Mouse (Mus musculus) CH12.LX (cell line): ENCODE measurements at regions not wholly inside any gene's neighbourhood (a gene's known extent, or its start where the extent isn't known, plus 50 kb on each side); places are given as distances from the start of the nearest gene placed in this dataset.

ENCODE experiments used
- CTCF ChIP-seq, 2 experiments: IDR thresholded peaks in 1 of 2; conservative IDR thresholded peaks in 1 of 2; 2 replicates each; pipeline ENCODE4 v1.5.1; 2011 to 2012; ENCODE audit warnings: low read depth in 2 of 2, low read length in 2 of 2, improper control_type of control experiment in 1 of 2, inconsistent platforms in 1 of 2, mild to moderate bottlenecking in 1 of 2, moderate library complexity in 1 of 2
- EP300 ChIP-seq: IDR thresholded peaks from 2 replicates; pipeline ENCODE4 v1.6.1; 2011; ENCODE audit warnings: low read length, improper control_type of control experiment
- ETS1 ChIP-seq: conservative IDR thresholded peaks from 2 replicates; pipeline ENCODE4 v1.6.1; 2012; ENCODE audit warnings: low read depth, mild to moderate bottlenecking, inconsistent platforms, low read length, improper control_type of control experiment, moderate library complexity
- MAFK ChIP-seq: IDR thresholded peaks from 2 replicates; pipeline ENCODE4 v1.6.1; 2011; ENCODE audit warnings: low read length, improper control_type of control experiment; ENCODE audit not compliant: insufficient replicate concordance
- MEF2A ChIP-seq: IDR thresholded peaks from 2 replicates; pipeline ENCODE4 v1.6.1; 2014; ENCODE audit warnings: low read depth, mild to moderate bottlenecking, inconsistent platforms, low read length, improper control_type of control experiment, borderline replicate concordance
- NRF1 ChIP-seq: IDR thresholded peaks from 2 replicates; pipeline ENCODE4 v1.6.1; 2014; ENCODE audit warnings: low read depth, mild to moderate bottlenecking, inconsistent platforms, low read length, improper control_type of control experiment, moderate library complexity
- PAX5 ChIP-seq: IDR thresholded peaks from 2 replicates; pipeline ENCODE4 v1.6.1; 2012; ENCODE audit warnings: low read length, inconsistent platforms, mixed read lengths
- POLR2A ChIP-seq: IDR thresholded peaks from 2 replicates; pipeline ENCODE4 v1.6.1; 2011; ENCODE audit warnings: low read depth, mild to moderate bottlenecking, improper control_type of control experiment, low read length
- POLR2AphosphoS2 ChIP-seq: IDR thresholded peaks from 2 replicates; pipeline ENCODE4 v1.6.1; 2011; ENCODE audit warnings: low read depth, low read length, improper control_type of control experiment
- RAD21 ChIP-seq: IDR thresholded peaks from 2 replicates; pipeline ENCODE4 v1.6.1; 2011; ENCODE audit warnings: low read depth, mild to moderate bottlenecking, low read length, improper control_type of control experiment, moderate library complexity
- ZC3H11A ChIP-seq: IDR thresholded peaks from 2 replicates; pipeline ENCODE4 v1.6.1; 2012; ENCODE audit warnings: low read depth, mild to moderate bottlenecking, inconsistent platforms, low read length, improper control_type of control experiment
- ZNF384 ChIP-seq: IDR thresholded peaks from 2 replicates; pipeline ENCODE4 v1.6.1; 2012; ENCODE audit warnings: low read depth, low read length, improper control_type of control experiment, inconsistent platforms

GRCm38 (mm10) chr2:45601332-45601900 lies 484.2 kb upstream of the Zeb2 start:
- TF ChIP-seq CTCF (conservative IDR thresholded peaks at IDR 0.05 in 1 of 2, IDR thresholded peaks at IDR 0.05 in 1 of 2; ENCODE audit: low read depth in 2 of 2, low read length in 2 of 2) (no peak), EP300 (no peak), POLR2AphosphoS2 (no peak), ZC3H11A (no peak), NRF1 (no peak), RAD21 (no peak), PAX5 (no peak), ZNF384 (no peak), MAFK (no peak), POLR2A (no peak), ETS1 (no peak), MEF2A (no peak)
